Mouse (Mus musculus): ENCODE measurements around the gene Sumf1. TPM values are rescaled to one million over a fixed set of nuclear protein-coding genes. Genes with fewer than 3 reads are reported as not detected.

Sumf1 gene
- total RNA-seq, 2 experiments from 2014 or later, result 22.4 to 23.8 TPM

GRCm38 (mm10) chr6:108152661-108153269 lies 32.6 kb downstream of the Sumf1 start:
- peak; percentile 71 to 74 for DNase-seq (ENCODE audit: low spot score in 2 of 2)

GRCm38 (mm10) chr6:108152081-108152480 lies 33.3 kb downstream of the Sumf1 start:
- DNase-seq (ENCODE audit: low spot score in 2 of 2), result no peak

DNA sequence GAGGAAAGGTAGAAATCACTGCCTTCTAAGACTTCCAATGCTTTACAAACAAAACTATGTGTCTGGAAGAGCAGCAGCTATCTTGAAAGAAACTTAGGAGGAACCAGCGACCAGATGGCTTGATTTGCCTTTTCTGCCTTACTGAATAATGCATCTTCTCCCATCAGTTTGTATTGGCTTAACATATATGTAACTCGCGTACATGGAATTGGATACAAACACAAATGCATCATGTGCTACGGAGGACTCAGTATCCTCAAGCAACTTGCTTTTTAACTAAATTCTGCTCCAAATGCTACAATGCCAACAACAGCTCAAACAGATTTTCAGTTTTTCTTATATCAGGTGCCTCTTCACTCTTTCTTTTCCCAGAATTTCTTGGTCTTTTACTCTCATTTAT lies 36.1 kb downstream of the Sumf1 start:
- DNase-seq (ENCODE audit: low spot score in 2 of 2), result no peak

DNA sequence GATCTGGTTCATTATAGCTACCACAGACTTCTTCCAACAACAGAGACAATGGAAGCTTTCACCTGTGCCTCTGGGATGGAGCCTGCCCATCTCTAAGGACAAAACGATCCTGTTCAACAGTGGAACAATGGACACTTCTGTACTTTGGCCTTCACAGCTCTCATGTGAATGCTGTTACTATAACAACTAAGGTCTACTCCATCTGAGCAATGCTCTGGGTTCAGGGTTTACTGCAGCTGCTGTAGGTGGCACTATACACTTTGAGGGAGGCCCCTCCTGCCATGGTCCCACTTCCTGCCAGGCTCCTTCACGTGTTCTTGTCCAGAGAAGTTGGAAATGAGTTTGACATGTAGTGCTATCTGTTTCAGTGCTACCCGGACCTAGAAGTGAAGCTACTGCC lies 36.9 kb downstream of the Sumf1 start:
- DNase-seq (ENCODE audit: low spot score in 2 of 2), result no peak

- DNase-seq (ENCODE audit: low spot score in 2 of 2), result no peak
These were observed 38.7 kb downstream of the Sumf1 start for GRCm38 (mm10) chr6:108146637-108147036.

DNA sequence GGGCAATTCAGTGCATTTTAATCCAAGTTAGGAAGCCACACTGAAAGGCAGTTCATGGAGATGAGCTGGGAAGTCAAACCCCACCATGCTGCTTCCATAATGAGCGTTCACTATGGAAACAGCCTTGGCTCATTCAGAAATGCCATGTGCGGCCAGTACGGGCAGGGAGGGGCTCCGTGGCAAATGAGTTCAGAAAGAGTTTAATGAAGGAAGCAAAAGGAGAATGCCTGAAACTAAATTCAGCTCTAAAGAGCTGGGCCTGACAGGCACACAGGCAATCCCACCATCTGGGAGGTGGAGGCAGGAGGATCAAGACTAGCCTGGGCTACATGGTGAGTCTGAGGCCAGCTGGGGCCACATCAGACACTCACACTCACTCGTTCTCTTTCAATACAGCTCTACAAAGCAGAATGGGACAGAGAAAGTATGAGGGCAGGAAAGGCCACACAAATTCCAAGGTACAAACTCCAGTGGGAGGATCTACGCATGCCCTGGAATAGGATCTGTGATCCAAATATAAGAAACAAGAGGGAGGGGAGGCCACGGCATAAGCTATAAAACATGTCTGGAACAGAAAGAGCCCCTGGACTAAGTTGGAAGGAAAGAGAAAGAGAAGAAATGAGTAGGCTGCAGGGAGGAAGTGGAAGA lies 39.3 kb downstream of the Sumf1 start:
- DNase-seq (ENCODE audit: low spot score in 2 of 2), result no peak

DNA sequence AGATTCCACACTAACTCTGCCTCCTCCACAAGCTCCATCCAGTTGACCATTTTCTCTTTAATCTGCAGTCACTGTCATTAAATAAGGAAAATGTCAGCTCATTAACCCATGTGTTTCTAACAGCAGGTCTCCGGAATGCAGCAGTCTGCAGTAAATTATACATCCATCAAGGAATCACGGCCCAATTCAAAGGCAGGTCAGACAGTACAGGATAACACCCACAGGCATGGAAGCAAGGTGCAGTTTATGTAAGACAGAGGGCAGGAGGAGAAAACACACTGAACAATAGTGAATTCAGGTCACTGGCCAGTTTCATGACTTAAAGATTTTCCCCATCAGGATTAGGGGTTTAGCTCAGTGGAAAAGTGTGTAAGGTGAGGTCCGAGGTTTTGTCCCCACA lies 40.1 kb downstream of the Sumf1 start:
- no peak for DNase-seq (ENCODE audit: low spot score in 2 of 2)

- peak in 1 of 2 experiments; percentile 39 for DNase-seq (ENCODE audit: low spot score in 2 of 2)
These were observed 42.6 kb downstream of the Sumf1 start for GRCm38 (mm10) chr6:108142796-108143195.

GRCm38 (mm10) chr6:108140722-108141490 lies 44.5 kb downstream of the Sumf1 start:
- no peak for DNase-seq (ENCODE audit: low spot score in 2 of 2)

DNA sequence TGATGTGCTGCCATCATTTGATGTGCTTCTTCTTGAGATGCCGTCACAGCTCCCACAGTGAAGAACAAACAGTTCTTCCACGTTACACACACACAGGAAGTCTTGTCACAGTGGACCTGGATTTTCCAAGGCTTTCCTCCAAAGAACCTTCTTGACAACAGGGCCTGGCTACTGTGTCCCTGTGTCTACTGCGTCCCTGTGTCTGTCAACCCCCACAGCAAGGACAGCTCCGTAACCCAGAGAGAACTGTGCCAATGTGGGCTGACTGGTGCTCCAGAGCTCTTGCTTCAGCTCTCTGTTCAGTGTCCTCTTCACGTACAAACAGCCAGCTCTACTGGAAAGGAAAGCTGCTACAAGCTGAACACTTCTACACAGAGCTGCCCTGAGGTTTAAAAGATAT lies 48.4 kb downstream of the Sumf1 start:
- DNase-seq (ENCODE audit: low spot score in 2 of 2), result no peak

- no peak for DNase-seq (ENCODE audit: low spot score in 2 of 2)
These were observed 49.1 kb downstream of the Sumf1 start for GRCm38 (mm10) chr6:108136286-108136685.

DNA sequence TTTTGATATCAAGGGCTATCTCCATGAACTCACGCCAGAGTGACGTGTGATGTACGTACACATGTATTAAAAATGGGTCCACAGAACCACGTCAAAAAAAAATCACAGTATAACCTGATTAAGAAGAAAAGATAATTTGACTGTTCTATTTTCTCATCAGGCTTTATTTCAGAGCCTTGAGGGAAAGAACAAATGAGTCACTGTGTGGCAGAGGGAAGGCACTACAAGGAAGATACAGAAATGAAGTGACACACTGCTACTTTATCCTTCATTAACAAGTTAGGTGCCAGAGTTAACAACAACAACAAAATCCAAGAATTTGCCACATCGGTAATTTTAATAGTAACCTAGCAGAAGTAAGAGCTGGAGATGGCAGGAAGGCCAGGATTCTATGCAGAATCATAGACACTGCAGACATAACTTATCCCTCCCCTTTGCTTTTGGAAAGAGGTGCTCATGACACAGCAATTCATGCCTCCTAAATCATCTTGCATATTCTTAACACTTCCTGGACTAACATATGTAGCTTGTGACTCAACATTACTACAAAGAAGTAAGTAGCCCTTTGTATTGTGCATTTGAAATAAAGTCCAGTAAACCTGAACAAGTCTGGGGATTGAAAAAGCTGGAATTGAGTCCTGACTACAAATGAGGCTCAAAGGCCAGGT lies 53.0 kb downstream of the Sumf1 start:
- DNase-seq (ENCODE audit: low spot score in 2 of 2), result no peak

- DNase-seq (ENCODE audit: low spot score in 2 of 2), result peak; percentile 31
These were observed 54.7 kb downstream of the Sumf1 start for GRCm38 (mm10) chr6:108130718-108131117.

- DNase-seq (ENCODE audit: low spot score in 2 of 2), result no peak
These were observed 58.8 kb downstream of the Sumf1 start for GRCm38 (mm10) chr6:108126631-108127030.

DNA sequence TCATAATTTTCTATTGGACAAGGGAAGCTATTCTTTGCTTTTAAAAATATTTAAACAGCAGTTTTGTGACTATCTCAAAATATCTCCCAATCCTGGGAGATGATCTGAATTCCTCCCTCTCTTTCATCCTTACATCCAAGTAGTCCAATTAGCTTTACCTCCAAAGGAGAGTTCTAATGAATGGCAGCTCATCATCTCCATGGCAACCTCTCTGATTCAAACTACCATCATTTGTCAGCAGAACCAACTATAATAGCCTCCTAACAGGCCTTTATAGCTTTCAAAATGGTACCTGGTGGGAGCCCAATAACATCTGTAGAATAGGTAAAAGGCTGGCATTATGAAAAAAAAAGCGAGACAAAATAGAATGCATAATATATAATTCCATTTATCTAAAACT lies 59.9 kb downstream of the Sumf1 start:
- DNase-seq (ENCODE audit: low spot score in 2 of 2), result no peak

DNA sequence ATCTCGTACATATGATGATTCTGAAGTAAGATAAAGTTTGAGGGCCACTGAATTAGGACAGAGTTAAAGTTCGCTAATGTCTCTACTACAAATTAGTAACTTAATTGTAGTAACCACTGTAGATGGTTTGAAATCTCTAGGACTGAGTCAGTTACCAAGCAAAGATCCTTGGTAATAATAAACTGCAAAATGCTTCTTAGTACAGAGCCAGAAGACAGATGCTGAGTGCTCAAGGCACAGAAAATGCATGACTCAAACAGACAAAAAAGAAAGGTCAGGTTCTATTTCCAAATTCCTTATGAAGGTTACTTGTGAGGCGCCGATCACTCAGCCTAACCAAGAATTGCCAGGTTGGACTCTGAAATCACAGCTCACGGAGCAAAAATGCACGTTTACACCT lies 67.5 kb downstream of the Sumf1 start:
- DNase-seq (ENCODE audit: low spot score in 2 of 2), result no peak

- DNase-seq (ENCODE audit: low spot score in 2 of 2), result no peak
These were observed 70.4 kb downstream of the Sumf1 start for GRCm38 (mm10) chr6:108114971-108115370.

DNA sequence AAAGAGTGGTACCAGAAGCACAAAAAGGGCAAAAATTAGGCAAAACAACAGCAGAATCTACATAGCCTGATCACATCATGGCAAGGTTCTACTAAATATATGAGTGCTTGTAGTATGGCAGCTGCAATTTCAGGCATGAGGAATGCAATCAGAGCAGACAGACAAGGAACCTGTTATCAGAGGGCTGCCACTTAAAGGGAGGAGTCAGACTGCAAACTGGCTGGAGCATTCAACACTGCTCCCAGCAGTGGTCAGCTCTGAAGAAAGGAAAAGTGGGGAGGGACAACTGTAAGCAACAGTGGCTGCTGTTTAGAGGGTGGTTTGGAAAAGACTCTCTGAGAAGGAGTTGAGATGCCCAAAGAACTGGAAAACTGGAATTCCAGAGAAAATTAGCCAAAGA lies 73.7 kb downstream of the Sumf1 start:
- no peak for DNase-seq (ENCODE audit: low spot score in 2 of 2)

DNA sequence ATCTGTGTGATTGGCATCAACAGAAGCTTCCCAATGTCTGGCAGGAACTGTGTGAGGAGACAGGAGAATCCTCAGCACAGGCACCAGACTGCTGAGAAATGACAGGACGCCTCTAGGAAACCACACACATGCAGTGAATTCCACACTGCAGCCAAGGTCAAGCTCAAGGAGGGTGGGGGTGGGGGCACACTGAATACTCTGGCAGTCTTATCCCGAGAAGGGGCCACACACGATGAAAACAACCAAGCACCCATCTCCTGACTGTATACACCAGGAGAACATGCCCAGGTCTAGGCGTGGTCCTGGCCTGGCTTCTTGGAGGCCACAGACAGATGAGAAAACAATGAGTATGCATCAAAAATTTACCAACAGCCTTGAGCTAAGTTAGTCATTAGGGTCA lies 75.0 kb downstream of the Sumf1 start:
- DNase-seq (ENCODE audit: low spot score in 2 of 2), result no peak

DNA sequence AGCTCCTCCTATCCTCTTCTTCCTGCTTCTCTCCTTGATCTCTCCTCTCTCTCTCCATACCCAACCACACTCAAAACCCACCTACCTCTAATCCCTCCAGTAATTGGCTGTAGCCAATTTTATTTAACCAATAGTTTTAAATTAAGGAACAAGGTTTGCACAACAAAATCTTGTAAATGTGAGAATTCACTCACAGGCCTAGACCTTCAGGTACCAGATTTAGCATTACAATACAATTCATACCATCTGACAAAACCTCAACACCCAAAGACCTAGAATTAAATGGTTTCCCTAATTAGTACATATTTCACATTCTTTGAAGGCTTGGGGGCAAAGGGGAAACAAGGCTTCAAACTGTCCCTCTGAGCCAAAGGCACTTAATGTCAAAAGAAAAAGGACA lies 78.0 kb downstream of the Sumf1 start:
- DNase-seq (ENCODE audit: low spot score in 2 of 2), result no peak

DNA sequence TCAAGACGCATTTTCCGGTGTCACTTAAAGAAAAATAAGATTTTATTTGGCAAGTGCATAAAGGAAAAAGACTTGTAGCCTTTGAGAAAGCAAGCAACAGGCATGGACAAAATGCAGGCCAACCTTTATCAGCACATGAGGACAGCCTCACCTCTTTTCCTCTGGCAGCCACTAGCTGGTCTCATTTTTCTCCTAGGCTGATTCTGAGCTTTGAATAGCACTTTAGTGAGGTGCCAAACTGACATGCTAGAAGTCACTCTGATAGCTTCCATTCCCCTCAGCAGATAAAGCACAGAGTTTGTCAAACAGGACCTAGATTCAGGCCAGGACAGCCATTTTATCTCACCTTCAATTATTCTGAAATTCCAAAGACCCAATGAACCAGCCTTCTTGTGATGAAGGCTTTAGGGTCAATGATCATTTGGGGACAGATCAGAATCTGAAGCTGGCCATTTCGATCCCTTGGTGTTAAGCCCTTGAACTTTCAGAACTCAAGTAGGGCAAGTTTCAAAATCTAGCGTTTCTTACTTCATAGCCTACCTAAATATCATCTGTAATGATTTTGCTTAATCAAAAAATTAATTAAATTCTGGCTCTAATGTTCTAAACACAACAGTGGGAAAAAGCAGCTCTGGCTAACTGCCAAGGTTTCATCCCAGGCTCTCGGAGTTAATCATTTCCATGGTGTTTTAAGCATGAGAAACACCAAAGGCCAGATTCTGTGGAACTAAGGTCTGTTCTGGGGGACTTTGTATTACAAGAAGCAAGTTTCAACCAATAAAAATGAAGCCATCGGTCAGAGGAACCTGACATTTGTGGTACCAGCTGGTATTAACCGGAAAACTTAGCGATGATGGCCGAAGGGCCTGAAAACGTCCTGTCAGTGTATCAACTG lies 83.2 kb downstream of the Sumf1 start:
- no peak for DNase-seq (ENCODE audit: low spot score in 2 of 2)
